Mouse (Mus musculus): ENCODE measurements around the gene Adam11.

DNA sequence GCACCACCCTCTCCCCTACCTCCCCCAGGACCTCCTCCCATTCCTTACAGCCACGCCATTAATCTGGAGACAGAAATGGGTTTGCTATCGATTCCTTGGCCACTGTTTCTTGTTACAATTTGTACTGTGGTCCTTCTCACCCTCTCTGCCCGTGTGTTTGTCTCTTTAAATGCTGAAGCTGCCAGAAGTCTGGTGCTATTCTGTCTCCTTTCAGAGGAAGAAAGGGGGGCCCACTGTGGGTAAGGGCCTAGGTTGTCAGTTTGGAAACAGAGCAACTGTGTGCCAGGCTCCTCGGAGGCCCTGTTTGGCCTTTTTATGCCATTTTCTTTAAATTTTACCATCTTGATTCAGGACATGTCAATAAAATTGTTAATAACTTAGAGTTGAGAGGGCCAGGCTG is 6.8 kb upstream of the Adam11 start:
- no peak for TF ChIP-seq POLR2A (IDR thresholded peaks at IDR 0.05; ENCODE audit: insufficient read depth, low read depth, low read length)
- no peak for TF ChIP-seq CTCF (IDR thresholded peaks at IDR 0.05; ENCODE audit: insufficient read depth, low read depth, low read length)
